ENCODE assay signal across 17 mouse cellular contexts in genomic region chr16:78409991-78410390, GRCm38 (mm10).
"Had no signal": no experiment of that assay in that cellular context is flagged by ENCODE, and none has a peak within 500 bp of the region (broad histone marks: within the 10 kb centered on the region; RNA-seq: fewer than 3 reads in every experiment).

No protein-coding gene starts in this region.

- H3K27ac ChIP-seq: neural tube, embryonic 12.5 days; neural tube, embryonic 13.5 days; neural tube, embryonic 15.5 days; stomach, embryonic 15.5 days; stomach, postnatal 0 days had no signal

- H3K4me2 ChIP-seq: neural tube, embryonic 12.5 days; neural tube, embryonic 13.5 days; neural tube, embryonic 15.5 days; stomach, embryonic 15.5 days had no signal

- H3K4me3 ChIP-seq: neural tube, embryonic 12.5 days; neural tube, embryonic 13.5 days; neural tube, embryonic 15.5 days; stomach, embryonic 15.5 days had no signal

- DNase-seq: retina, postnatal 1 day; right cerebral cortex, adult 18-20 months; right cerebral cortex, postnatal 14 days; right cerebral cortex, postnatal 25 days; right cerebral cortex, postnatal 4 days; spleen, adult 18-20 months; thymus, adult 18-20 months; thymus, adult 2 months; thymus, postnatal 14 days; thymus, postnatal 25 days; thymus, postnatal 36 days; thymus, postnatal 4 days had no signal

- H3K9me3 ChIP-seq: neural tube, embryonic 12.5 days; neural tube, embryonic 15.5 days; stomach, embryonic 15.5 days had no signal

- H3K27me3 ChIP-seq: neural tube, embryonic 12.5 days; neural tube, embryonic 13.5 days; neural tube, embryonic 15.5 days; stomach, embryonic 15.5 days had no signal

- H3K4me1 ChIP-seq: neural tube, embryonic 12.5 days; neural tube, embryonic 13.5 days; neural tube, embryonic 15.5 days; stomach, embryonic 15.5 days had no signal

- H3K9ac ChIP-seq: neural tube, embryonic 12.5 days; neural tube, embryonic 13.5 days; neural tube, embryonic 15.5 days; stomach, embryonic 15.5 days had no signal

- H3K36me3 ChIP-seq: neural tube, embryonic 12.5 days; neural tube, embryonic 13.5 days; neural tube, embryonic 15.5 days; stomach, embryonic 15.5 days had no signal
